Mouse (Mus musculus) frontal cortex, postnatal 36 days (tissue): ENCODE results near the gene Nipa2.

Source experiments
- DNase-seq, 2 experiments: peaks; one replicate each; pipeline ENCODE4 v3.0.0; 2022; ENCODE audit warnings: low spot score in 2 of 2

Nipa2 gene

DNA sequence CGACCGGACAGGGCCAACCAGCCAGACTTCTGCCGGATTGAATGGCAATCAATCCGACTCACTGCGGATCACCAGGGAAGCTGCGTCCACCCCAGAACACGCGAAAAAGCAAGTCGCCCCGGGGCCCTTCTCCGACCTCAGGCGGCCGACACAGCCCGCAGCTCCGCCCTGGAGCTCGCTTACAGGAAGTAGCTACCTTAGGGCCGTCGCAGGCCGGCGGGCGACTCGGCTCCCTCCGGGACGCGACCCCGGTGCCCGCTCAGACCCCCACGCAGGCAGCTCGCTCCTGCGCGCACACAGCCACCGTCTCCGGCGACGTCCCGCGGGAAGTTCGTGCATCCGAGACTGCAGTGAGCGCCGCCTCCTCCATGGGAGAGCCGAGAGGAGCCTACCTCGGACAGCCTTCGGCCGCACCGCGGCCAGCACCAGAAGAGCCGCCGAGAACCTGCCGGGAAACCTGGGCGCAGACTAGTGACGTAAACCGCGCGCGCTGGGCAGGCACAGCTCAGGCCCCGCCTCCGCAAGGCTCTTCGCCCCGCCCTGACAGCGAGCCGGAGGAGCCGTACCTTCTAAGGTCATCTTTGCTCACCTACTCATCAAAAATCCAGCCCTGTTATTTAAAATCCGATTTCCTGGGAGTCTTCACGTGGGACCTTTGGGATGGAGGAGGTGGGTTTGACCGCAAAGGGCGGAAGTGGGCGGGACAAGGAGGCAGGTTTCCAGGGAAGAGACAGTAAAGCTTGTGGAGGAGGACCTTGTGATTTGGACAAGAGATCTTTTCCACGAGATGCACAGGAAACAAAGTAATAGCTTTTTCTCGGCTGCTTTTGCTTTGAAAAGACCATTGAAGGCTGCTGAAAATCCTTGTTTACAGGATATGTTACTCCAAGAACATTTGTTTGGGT, at the start of gene Nipa2:
TSS of gene Nipa2 (minus strand) at position 473 of the 905 bp plus-strand sequence.
- peak; percentile 94 to 95 for DNase-seq

DNA sequence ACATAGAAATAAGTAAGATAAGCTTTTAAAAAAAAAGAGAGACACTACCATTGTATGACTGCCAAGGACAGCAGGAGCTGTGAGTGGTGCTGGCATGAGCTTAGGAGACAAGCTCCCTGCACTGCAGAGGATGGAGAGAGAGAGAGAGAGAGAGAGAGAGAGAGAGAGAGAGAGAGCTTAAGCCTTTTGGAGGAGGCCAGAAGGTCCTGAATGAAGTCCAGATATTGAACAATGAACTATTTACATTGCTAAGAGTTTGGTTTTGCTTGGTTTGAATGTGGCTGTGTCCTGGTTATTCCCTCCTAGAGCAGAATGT, 48.7 kb upstream of the Nipa2 start:
- no peak for DNase-seq

DNA sequence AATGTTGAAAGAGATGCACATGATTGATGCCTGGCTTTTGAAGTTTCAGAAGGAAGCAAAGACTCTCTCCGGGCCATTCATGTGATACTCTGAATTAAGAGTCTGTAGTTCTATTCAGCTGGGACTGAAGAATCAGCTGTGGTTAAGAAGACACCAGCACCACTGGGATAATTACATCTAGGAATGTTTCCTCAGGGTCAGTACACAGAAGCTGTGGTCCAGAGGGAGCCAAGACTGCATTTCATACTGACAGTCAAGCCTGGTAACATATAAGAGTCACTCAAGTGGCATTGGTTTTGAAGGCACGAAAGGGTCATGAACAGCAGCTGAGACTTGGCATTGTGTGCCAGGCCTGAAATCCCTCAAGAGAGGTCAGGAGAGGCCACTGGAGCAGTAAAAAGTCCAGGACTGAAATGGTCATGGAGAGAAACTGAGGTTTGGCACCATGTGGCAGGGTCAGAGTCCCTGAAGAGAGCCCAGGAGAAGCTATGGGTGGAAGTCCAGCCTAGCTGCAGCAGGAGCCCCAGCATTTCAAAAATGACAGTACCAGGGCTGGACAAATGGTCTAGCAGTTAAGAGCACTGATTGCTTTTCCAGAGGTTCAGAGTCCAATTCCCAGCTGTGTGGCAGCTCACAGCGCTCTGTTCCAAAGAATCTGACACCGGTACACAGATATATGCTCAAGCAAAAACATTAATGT, 48.2 kb upstream of the Nipa2 start:
- no peak for DNase-seq

DNA sequence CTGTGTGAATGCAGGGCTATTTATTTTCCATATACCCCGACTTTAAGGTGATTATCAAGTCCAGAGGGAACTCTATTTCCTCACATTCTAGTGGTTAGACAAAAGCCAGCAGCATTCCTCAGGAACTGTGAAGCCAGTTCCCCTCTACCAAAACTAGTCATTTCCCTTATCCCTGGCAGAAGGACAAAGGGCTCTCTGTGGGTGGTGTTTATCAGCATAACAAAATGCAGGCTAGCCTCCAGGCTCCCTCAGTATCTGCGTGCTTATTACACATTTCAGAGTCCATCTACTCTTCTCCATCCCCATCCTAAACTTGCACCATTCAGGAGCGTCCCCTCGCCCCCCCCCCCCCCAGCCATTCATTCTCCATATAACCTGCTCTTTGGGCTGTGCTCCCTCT, 36.7 kb upstream of the Nipa2 start:
- no peak for DNase-seq

DNA sequence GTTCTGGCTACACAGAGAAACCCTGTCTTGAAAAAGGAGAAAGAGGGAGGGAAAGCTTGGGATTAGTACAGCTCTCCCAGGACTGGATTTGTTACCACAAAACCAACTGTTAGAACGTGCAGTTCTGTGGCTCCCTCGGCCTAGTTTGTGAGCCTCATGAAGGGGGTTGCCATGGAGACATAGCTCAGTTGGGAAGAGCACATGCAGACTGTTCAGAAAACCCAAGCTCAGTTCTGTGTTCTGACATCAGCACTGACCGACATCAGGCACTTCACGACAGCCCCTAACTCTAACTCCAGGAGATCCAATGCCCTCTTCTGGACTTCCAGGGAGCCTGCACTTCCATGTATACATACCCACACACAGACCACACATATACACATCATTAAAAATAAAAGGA, 32.7 kb upstream of the Nipa2 start:
- peak; percentile 31 to 50 for DNase-seq

DNA sequence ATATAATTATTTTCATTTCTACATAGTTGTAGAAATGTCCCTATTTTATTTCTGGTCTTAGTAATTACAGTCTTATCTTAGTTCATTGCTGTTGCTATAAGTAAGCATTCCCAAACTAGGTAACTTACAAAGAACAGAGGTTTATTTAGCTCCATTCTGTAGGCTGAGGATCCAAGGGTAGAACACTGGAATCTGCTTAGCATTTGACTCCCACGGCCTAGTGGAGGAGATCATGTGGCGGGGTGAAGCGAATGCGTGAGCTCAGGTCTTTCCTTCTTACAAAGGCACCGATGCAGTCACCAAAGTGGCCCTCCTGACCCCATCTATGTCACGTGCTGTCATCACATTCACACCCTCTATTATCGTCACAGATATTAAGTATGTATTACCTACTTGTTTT, 29.6 kb upstream of the Nipa2 start:
- DNase-seq: peak in 1 of 2 experiments; percentile 18

DNA sequence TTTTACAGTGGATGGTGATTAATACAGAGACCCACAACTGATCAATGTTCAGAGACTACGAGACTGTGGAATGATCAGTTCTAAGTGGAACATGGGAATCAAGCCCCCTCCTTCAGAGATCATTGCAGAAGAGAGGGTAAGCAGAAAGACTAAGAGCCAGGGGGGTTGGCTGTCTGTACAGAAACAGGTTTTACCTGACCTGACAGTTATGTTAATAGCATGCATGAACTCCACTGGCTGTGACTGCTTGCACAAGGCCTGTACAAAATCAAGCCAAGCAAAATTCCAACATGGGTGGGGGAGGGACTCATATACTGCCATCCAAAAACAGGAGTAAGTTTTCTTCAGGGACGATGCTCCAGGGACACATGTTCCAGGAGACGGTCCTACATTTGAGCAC, 28.9 kb upstream of the Nipa2 start:
- no peak for DNase-seq

DNA sequence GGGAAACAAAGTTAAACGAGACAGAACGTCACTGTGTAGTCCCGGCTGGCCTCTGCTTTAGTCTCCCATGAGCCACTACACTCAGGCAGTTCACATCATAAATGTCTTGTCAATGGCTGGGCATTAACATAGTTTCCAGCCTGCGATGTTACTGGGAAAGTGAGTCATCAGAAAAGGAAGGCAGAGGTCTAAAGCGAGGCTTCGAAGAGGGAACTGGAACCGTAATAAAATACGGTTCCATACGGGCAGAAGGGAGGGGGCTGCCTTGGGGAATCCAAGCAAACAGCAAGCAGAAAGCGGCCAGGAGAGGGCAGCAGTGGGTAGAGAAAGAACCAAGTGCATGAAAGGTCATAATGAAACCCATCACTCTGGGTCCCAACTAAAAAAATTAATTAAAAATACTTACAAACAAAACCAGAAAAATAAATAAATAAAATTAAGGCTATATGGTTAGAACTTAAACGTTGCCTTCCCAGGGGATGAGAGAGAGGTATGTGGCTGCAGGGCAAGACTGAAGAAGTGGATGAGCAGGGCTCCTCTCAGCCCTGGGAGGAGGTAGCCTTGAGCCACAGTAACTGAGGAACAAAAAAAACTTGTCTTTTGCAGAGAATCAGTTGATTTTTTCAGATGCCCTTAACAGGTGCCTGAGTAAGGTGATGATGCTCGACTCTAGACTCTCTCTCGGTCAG, 24.4 kb upstream of the Nipa2 start:
- peak; percentile 73 to 77 for DNase-seq

DNA sequence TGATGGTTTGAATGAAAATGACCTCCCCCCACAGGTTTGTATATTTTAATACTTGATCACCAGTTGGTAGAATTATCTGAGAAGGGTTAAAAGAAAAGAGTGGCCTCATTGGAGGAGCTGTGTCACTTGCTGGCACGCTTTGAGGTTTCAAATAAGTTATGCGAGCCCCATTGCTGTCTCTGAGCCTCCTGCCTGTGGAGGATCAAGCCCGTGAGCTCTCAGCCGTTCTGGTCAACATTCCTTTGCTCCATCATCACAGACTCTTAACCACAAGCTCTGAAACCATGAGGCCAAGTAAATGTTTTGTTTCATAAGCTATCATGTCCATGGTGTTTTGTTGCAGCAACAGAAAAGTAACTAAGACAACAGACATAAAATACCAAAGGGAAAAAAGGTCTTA, 22.5 kb upstream of the Nipa2 start:
- no peak for DNase-seq

DNA sequence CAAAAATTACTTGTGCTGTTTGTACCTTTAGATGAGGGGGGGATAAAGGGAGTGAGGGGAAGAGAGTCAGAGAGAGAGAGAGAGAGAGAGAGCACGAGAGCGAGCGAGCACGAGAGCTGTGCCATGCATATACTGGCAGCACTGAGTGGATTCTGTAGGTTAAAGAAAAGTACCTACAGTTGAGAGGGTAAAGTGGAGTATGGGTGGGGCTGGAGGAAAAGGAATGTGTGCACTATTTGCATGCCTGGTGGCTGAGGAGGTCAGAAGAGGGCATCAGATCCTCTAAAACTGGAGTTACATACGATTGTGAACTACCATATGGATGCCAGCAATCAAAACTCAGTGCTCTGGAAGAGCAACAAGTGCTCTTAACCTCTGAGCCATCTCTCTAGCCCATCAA, 20.8 kb upstream of the Nipa2 start:
- DNase-seq: no peak

DNA sequence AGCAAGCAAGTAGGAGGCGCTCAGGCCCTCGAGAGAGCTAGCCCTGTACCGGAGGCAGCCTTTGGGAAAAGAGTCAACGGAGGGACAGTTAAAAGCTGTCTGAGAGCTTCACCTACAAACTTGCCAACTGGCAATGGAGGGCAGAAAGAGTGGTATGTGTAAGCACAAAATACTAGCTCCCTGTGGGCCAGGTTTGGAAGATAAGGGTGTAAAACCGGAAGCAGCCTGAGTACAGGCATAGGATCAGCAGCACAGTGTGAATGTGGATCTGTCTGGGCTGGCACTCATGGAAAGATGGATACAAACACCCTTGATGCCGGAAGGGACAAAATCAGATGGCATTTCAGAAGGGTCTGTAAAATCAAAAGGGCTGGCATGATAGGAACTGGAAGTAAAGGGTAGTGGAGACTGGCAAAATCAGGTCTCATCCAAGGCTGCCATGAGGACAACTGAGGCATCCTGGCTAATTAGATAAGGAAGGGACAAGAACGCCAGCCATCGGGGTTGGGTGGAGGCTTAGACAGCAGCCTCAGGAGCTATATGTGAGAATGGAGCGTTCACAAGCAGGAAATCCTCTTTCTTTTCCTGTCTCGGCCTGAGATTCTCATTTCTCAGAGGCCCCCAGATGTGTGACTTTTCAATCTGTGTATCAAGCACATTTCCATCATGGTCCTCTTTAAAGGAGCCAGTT, 19.9 kb upstream of the Nipa2 start:
- no peak for DNase-seq

DNA sequence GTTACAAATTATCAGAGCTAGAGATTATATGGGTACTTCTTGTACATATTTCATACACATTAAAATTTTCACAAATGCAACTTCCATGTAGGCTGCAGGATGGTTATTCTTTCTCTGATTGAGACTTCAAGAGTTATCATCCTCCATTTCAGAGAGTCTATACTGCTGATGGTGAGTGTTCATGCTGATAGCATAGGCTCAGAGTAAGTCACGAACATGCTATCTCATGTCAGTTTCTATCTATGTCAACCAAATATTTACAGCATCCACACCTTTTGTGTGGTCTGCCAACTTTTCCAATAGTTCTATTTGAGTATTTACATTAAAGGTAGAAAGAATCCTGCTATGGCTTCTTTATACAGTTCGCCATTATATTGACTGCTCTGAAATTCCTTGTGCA, 19.2 kb upstream of the Nipa2 start:
- no peak for DNase-seq

DNA sequence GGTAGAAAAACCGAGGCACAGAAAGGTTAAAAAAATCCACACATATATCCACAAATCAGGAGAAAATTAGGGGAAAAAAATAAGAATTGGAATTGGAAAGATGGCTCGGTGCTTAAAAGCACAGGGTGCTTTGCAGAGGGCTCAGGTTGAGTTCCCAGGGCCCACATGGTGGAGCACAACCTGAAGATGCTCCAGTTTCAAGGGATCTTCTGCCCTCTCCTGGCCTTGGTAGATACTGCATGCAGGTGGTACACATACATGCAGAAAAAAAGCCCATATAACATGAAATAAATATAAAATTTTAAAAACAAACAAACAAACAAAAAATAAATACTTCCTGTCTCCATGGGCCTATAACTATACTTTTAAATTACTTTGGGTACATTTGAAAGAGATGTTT, 12.2 kb upstream of the Nipa2 start:
- no peak for DNase-seq

DNA sequence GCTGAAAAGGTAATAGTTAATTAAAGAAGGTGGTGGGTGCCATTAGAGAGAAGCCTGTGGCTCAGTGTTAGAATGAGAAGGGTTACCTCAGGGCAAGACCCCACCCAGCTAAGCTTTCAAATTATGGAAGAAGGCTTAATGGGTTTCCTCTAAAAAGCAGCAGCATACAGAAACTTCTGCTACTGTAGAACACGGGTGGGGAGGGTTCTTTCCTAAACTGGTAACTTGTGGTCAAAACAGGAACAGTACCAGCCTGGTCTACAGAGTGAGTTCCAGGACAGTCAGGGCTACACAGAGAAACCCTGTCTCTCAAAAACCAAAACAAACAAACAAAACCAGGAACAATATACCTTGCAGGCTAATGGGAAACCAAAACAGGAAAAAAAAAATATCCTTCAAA, 7.1 kb upstream of the Nipa2 start:
- no peak for DNase-seq

DNA sequence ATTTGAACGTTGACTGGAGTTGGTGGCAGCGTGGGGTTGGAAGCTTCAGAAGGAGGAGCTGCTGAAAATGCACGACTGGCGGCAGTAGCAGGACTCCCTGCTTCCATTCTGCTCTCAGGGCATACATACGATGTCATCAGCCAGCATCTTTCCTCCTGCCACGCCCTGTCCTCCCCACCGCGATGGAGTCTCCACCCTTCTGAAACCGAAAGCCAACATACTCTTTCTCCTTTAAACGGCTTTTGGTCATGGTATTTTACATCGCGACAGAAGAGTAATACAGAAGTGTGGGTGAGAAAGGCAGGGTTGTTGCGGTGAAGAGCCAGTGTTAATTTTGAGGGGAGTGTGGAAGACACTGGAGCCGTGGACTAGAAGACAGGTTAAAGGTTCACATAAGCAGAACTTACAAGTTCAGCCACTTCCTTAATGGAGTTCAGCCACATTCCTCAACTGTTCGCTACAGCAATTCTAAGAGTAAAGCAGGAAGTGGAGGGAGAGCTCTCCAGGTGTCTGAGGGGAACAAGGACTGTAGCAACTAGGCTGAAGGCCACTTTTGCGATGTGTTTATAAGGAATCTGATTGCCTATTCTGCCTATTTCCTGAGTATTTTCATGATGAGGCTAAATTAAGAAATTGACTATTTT, 6.1 kb upstream of the Nipa2 start:
- peak; percentile 39 to 41 for DNase-seq

DNA sequence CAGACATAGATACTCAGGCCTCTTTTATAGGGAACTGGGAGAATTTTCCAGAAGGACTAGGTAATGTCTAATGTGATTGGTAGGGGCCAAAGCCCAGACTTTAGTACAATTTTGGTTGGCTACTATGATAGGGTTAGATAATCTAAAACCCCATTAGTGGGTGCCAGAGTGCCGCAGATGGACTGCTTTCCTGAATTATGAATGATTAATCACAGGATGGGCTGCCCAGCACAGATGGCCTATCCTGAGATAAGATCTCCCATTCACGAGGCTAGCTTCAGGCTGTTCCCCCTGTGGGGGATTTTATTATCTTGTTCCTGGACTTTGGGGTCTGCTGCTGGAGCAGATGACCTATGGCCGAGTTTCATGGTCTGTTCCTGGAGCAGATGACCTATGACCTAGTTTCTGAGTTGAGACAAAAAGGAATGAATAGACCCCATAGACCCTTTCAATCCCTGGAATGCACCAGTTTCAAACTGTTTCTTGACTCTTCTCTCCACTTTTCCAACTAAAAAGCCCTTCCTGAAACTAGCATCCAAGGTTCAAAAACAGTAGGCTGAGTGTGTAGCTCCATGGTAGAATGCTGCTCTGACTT, 4.7 kb upstream of the Nipa2 start:
- DNase-seq: no peak

DNA sequence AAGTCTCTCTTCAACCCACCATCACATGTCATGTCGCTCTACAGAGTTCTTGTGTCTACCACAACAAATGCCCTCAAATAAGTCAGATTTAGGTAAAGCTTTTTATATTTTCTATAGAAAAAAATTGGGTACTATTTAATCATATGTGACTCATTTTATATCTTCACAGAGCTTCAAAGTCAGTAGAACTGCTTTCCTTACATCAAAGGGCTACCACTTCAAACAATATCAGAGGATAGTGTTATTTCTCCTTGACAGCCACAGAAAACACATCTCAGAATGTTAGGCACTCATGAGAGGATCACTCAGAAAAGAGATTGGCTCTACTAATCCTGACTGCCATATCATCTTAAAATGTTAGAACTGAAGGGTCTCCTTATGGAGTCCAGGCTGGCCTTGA, 1.8 kb downstream of the Nipa2 start:
- no peak for DNase-seq

DNA sequence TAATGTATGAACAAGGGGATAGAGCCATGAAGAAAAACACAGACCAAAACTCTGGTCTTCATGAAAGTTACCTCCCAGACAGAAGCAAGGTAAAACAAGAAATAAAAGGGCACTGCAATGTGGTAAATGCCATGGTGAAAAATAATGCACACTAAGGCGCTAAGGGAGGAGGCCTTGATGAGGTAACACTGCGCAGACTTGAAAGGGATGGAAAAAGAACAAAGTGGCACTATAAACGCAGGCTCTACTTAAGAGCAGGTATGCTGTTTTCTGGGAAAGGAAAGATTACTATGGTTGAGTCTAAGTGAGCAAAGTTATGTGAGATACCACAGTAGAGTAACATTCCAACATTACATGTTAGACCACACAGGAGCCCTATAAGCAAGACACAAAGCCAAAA, 2.5 kb downstream of the Nipa2 start:
- no peak for DNase-seq

DNA sequence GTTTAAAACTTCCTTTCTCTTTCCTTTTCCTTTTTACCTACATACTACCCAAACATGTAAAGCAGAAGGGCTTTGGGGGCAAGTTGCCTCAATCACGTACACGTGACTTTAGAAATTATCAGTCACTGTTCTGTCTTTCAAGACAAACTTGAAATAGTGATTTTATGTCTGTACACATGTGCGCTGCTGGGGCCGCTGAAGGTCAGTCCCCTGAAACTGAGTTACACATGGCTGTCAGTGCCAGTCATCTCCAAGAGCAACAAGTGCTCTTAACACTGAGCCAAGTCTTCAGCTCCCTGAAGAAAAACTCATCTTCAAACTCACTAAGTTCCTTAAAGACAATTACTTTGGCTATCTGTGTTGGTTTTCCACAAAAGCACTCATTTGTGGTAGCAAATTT, 4.4 kb downstream of the Nipa2 start:
- DNase-seq: no peak

DNA sequence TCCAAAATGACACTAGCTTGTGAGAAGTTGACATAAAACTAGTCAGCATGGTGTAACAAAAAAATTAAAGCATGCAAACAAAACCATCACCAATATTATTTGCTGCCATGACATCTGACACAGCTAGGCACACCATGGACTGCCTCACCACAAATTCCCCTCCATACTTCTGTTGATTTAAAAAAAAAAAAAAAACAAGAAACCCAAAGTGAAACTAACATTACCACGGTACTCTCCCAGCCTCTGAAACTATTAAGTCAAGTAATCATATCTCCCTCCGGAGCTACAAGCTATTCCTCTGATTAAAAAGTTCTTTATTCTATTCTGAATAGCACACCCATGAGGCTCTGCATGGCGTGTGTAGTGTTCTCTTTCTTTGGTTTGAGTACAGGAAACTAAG, 5.1 kb downstream of the Nipa2 start:
- no peak for DNase-seq

DNA sequence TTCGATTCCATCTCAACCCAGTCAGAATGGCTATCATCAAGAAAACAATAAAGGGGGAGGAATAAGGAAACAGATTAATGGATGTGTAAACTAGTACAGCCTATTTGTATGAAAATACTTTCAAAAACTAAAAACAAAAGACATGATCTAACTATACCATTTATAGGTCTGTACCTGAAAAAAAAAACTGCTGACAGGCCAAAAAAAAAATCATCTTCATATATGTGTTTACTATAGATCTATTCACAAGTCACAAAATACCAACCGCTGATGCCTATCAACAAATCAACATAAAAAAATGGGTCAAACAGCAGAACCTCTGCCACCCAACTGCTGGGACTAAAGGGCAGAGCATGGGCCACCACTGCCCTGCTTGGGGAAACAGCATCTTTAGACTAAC, 6.2 kb downstream of the Nipa2 start:
- no peak for DNase-seq
